Mouse (Mus musculus) layer of hippocampus, adult 18-20 months (tissue): Measurements from ENCODE around the gene Fgd3. TPM values are rescaled to one million over a fixed set of nuclear protein-coding genes. Genes with fewer than 3 reads are reported as not detected.

Experiments used
- DNase-seq, 2 experiments: peaks; one replicate each; pipeline ENCODE4 v3.0.0; 2022; ENCODE audit warnings: low spot score in 2 of 2
- total RNA-seq, 2 experiments: library from RNA; stranded (reverse); gene quantifications; 2 replicates each; pipeline ENCODE4 v1.2.3; 2021

Gene Fgd3
- total RNA-seq, 2 experiments from 2014 or later = 6.1 to 6.5 TPM

DNA sequence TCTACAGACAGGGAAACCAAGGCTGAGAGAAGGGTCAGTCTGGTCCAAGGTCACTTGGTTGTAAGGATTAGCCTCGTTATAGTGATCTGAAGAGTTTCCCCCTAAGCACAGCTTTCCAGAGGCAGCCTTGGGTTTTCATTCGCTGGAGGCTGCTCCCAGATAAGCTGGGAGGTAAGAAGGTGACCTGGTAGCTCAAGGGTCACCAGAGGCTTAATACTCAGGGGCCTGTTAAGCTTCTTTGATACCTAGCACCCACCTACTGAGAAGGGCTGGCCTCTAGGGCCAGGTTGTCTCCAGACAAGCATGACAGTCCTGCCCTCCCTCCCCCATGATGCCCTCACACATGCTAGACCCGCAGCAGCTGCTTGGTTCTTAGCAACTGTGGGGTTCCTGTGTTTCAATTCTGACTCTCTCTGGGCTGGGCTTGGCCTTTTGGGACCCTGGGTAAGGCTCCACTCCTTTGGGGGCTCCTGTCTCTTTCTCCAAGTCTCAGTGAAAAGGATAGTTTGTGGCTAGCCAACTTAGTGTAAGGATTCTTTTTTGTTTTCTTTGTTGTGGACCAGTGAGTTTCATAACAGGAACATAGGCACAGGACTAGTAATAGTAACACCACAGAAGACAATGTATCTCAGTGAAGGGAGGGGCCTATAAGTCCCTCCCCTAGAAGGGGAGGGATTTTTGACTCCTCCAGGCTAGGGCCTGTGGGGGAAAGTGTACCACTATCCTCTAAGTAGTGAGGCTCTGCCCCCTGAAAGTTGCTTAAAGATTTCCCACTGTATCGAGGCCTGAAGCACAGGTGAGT, 69.2 kb downstream of the Fgd3 start:
- no peak for DNase-seq

DNA sequence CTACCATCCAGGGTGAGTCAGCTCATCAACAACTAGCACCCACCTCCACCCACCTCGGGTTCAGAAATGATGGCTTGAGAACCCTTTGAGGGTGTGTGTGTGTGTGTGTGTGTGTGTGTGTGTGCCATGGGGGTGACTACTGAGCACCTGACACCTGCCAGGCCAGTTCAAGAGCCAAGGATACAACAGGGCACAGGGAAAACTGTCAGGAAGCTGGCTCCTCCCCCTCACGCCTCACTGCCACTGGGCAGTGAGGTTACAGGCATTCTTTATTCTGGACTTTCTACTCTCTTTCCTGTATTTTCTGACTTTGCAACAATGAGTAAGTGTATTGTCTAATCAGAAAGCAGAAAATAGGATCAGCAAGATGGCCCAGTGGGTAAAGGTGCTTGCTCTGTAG, 70.5 kb downstream of the Fgd3 start:
- no peak for DNase-seq

GRCm38 (mm10) chr13:49248923-49249322, 71.2 kb downstream of the Fgd3 start:
- no peak for DNase-seq

GRCm38 (mm10) chr13:49248467-49248862, 71.6 kb downstream of the Fgd3 start, which contains the start of gene Susd3:
Gene Susd3, minus strand, starts transcription at chr13:49248706.
- DNase-seq = no peak

DNA sequence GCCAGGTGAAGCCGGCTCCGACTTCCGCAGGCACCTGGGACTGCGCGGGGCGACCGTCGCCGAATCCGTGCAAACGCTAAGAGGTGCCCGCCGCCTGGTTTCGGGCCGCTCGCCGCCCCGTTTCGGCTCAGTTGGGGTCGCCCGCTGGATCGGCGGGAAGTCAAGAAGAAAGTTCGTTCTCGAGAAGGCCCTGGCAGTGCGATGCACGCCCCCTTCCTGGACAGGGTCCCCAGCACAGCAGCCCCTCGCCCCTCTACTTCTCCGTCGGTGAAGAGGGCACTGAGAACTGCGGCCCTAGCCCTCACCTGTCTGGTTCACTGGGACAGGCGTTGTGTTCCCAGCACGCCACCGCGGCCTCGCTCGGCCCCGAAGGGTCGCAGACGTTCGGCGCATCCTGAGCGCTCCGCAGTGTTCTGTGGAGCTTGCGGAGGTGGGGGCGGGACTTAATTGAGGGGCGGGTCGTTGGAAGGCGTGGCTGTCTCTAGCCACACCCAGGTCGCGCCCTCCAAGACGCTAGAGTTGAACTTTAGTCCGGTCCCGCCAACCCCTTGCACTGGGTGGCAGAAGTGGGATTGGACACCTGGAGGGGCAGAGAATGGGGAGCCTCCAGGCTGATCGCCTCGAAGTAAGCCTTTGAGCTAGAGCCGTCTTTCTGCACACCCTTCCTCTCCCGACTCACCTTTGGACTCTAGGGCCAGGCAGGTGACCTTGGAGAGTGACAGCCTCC, 72.2 kb downstream of the Fgd3 start:
- DNase-seq = no peak

GRCm38 (mm10) chr13:49247232-49247739, 72.8 kb downstream of the Fgd3 start:
- DNase-seq = no peak

DNA sequence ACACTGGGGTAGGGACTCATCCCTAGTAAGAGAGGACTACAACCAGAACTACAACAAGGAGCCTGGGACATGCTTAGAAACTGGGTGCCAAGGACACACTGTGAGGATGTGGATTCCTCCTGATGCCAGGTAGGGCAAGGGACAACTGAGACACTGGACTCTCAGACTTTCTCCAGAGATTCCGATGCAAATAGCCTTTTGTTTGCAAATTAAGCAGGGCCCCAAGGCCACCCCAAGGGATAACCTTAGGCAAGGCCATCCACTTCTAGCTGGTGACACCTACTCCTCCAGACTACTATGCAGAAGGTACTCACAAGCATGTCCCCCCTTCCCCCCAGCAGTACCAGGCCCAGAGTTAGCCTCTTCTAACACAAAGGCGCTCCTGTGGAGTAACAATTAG, 73.5 kb downstream of the Fgd3 start:
- no peak for DNase-seq

- DNase-seq = no peak
Measured at GRCm38 (mm10) chr13:49246011-49246410, 74.1 kb downstream of the Fgd3 start.

DNA sequence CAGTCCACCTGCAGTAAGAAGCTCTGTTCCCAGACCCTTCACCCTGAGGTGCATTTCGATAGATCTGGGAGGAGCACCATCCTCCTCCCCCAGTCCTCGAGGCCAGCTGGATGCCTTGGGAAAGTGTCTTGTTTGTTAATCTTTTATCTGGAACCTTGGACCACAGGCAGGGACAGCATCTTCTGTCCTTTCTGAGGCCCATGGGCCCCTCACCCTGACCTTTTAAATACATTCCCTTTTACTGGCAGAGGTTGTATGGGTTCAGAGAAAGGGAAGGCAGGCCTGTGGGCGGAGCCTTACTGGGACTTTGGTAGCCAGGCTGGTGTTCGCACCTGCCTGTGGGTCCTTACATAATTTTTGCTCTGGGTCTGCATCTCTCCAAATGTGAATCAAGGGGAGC, 74.9 kb downstream of the Fgd3 start:
- DNase-seq = no peak

DNA sequence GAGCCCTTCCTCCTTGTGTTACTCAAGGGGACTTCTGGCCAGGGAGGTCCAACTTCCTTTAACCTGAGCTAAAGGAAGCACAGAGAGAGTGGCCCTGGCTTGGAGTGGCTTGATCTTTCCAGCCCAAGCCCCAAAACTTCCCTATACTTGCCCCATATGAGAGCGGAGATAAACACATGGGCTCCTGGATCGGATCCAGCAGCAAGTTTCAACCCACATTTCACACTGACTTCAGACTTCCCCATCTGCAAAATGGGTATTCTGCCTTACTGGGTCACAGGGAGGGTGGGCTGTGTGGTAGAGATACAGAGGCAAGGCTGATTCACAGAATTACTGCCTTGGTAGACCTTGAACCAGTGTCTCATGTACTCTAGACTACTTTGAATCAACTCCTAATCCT, 76.6 kb downstream of the Fgd3 start:
- no peak for DNase-seq

- no peak for DNase-seq
Measured at GRCm38 (mm10) chr13:49242321-49243065, 77.6 kb downstream of the Fgd3 start.

GRCm38 (mm10) chr13:49238737-49239136, 81.4 kb downstream of the Fgd3 start:
- no peak for DNase-seq

- DNase-seq = no peak
Measured at GRCm38 (mm10) chr13:49237617-49238016, 82.5 kb downstream of the Fgd3 start.

DNA sequence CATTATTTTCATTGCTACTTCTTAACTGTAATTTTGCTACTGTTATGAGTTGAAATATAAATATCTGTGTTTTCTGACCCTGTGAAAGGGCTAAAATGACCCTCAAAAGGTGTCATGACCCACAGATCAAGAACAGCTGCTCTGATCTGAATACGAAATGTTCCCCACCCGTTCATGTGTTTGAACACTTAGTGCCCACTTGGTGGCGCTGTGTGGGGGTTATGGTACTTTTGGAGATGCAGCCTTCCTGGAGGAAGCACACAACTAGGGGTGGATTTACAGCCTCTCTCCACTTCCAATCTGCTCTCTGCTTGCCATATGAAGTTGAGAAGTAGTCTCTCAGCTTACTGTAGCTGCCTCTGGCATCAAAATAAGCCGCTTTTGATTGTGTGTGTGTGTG, 85.4 kb downstream of the Fgd3 start:
- DNase-seq = no peak

DNA sequence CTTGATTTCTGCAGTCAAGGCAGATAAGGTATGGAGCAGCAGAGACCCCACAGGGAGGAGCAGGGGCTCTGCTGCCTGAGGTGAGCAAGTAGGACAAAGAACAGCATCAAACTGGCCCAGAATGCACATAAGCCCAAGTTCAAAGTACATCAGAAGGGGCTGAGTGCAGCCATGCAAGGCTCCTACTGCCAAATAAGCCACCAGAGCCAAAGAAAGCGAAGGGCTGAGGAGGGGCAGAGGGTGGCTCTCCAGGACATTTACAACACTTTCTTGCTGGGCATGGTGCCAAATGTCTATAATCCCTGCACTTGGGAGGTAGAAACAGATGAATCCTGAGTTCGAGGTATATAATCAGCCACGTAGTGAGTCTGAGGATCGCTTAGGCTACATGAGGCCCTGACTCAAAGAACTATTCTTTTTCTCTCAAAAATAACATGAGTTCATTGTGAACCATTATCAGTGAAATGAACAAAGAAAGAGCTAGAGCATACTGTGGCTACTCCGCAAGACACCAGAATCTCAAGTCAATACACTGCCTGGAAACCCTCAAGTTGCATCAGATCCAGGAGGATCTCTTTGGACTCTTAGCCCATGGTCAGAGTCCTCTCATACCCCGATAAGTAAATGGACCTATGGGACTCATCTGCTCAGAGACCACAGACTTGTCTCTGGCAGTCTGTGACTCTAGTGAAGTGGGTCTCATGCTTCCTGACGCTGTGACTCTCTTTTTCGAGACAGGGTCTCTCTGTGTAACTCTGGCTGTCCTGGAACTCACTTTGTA, 86.1 kb downstream of the Fgd3 start:
- no peak for DNase-seq

DNA sequence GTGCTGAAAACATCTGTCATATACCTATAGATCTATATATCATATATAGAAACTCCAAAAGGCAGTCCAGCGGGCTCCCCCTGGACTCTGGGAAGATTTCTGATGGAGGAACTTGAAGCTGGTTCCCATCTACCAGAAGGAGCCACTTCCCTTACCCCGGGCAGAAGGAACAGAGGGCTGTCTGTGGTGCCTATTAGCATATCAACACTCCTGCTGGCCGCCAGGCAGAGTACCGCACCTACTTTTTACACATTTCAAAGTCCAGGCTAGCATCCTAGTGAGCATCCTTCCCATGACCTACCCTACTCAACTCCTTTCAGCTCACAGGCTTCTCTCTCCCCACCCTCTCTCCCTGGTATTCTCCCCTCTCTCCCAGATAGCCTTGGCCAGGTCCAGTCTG, 94.5 kb downstream of the Fgd3 start:
- no peak for DNase-seq

- no peak for DNase-seq
Measured at GRCm38 (mm10) chr13:49225159-49225558, 95.0 kb downstream of the Fgd3 start.

- DNase-seq = no peak
Measured at GRCm38 (mm10) chr13:49224729-49225128, 95.4 kb downstream of the Fgd3 start.

DNA sequence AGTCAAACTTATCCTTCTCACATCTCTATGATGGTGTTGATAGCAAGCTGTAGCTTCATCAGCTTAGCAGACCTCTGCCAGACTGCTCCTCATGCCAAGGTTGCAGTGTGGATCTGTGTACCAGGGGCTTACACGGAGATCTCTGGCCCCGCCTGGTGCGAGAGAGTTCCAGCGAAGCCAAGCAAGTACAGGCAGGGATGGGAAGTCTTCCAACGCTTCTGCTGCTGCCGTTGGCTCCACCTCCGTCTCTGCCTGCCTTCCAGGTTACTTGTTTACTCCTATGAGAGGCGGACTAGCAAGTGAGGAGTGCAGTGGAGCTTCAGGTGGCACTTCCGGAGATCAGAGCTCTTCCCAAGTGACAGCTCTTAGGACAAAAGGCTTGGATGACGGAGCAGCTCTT, 95.8 kb downstream of the Fgd3 start:
- no peak for DNase-seq

GRCm38 (mm10) chr13:49220912-49221311, 99.2 kb downstream of the Fgd3 start:
- DNase-seq = no peak

- DNase-seq = no peak
Measured at GRCm38 (mm10) chr13:49219367-49219766, 100.7 kb downstream of the Fgd3 start.
